7 mouse cellular contexts compared by ENCODE assay signal in genomic region chr17:87315021-87315531, GRCm38 (mm10). TPM values are rescaled to one million over a fixed set of nuclear protein-coding genes. Genes with fewer than 3 reads are reported as not detected.
DNase-seq lines count a peak whose midpoint lies in the region; ATAC-seq lines count a peak whose summit lies in the region.

No protein-coding gene starts in this region.

- H3K4me2 ChIP-seq in intestine, embryonic 16.5 days (ENCODE audit: low read depth, low read length) = no peak overlapping the region
- H3K4me2 ChIP-seq in midbrain, embryonic 11.5 days = no peak overlapping the region

- intact Hi-C loops in left cerebral cortex, postnatal 36 days (cut with DNase I) = loop anchor here (2.0 to 10.0 kb wide), 3 partner anchors 132 to 350 kb away; partner anchors contain the start of gene Calm2

- peak; percentile 89 to 93 for DNase-seq in adrenal gland, adult 18-20 months (ENCODE audit: low spot score in 2 of 2)
- DNase-seq in embryo, embryonic 11 days = peak; percentile 93
- peak; percentile 92 to 93 for DNase-seq in gastrocnemius, postnatal 4 days (ENCODE audit: low spot score in 2 of 2)
- peak; percentile 86 to 91 for DNase-seq in left cerebral cortex, postnatal 36 days (ENCODE audit: low spot score in 2 of 2)
- peak; percentile 99 for DNase-seq in midbrain, embryonic 11.5 days (ENCODE audit: low spot score, missing footprints)
- peak; percentile 97 for DNase-seq in right cerebral cortex, postnatal 4 days

- H3K36me3 ChIP-seq in intestine, embryonic 16.5 days (ENCODE audit: control insufficient read depth, insufficient read depth, low read length) = no peaks in the 10 kb centered on the region
- H3K36me3 ChIP-seq in midbrain, embryonic 11.5 days (ENCODE audit: control insufficient read depth, insufficient read depth, low read length) = no peaks in the 10 kb centered on the region

- H3K9ac ChIP-seq in intestine, embryonic 16.5 days (ENCODE audit: low read depth, low read length) = peak overlapping the region; percentile 14
- no peak overlapping the region for H3K9ac ChIP-seq in midbrain, embryonic 11.5 days (ENCODE audit: low read length)

- H3K4me1 ChIP-seq in intestine, embryonic 16.5 days (ENCODE audit: control insufficient read depth, insufficient read depth, low read length) = peaks cover 32% of the 10 kb centered on the region
- H3K4me1 ChIP-seq in midbrain, embryonic 11.5 days (ENCODE audit: control insufficient read depth, insufficient read depth, low read length) = peaks cover 3% of the 10 kb centered on the region; the same call in 1 of the 2 replicates

- no peaks in the 10 kb centered on the region for H3K9me3 ChIP-seq in intestine, embryonic 16.5 days (ENCODE audit: control insufficient read depth, low read length)
- no peaks in the 10 kb centered on the region for H3K9me3 ChIP-seq in midbrain, embryonic 11.5 days (ENCODE audit: control insufficient read depth, low read length)

- 8% methylated on average over 9 of the region's 9 CpGs for WGBS in intestine, embryonic 16.5 days
- 6% methylated on average over 9 of the region's 9 CpGs for WGBS in midbrain, embryonic 11.5 days

- no peaks in the 10 kb centered on the region for H3K27me3 ChIP-seq in intestine, embryonic 16.5 days (replicated peaks; ENCODE audit: control insufficient read depth, insufficient read depth, low read length)
- H3K27me3 ChIP-seq in midbrain, embryonic 11.5 days (ENCODE audit: control insufficient read depth, insufficient read depth, low read length) = no peaks in the 10 kb centered on the region

- no peak overlapping the region for H3K4me3 ChIP-seq in intestine, embryonic 16.5 days (ENCODE audit: low read length)
- no peak overlapping the region for H3K4me3 ChIP-seq in midbrain, embryonic 11.5 days (ENCODE audit: low read depth, low read length)

- peak; percentile 50 for ATAC-seq in intestine, embryonic 16.5 days
- ATAC-seq in midbrain, embryonic 11.5 days (ENCODE audit: low FRiP score) = peak; percentile 72

- no peak overlapping the region for H3K27ac ChIP-seq in intestine, embryonic 16.5 days (ENCODE audit: low read length)
- H3K27ac ChIP-seq in midbrain, embryonic 11.5 days (ENCODE audit: low read depth, low read length) = no peak overlapping the region

RNA-seq across cellular contexts. Expression of gene Ttc7, which starts 32.4 kb away (rescaled TPM):
- 10 to 100 TPM; 15.2 to 16.0 TPM for total RNA-seq in adrenal gland, adult 18-20 months (2021)
- 10 to 100 TPM; 13.3 to 16.2 TPM for total RNA-seq in gastrocnemius, postnatal 4 days (2021)
- polyA plus RNA-seq in intestine, embryonic 16.5 days (2015; fragmentation: Nextera tagmentation; extraction: Ambion mirVana) = 21.7 and 27.1 TPM in 2 replicates
- total RNA-seq in left cerebral cortex, postnatal 36 days (2021) = 10 to 100 TPM; 13.1 to 14.7 TPM
- polyA plus RNA-seq in midbrain, embryonic 11.5 days (2014; fragmentation: Nextera tagmentation; extraction: Ambion mirVana) = 3.0 and 3.1 TPM in 2 replicates

RNA-seq across cellular contexts. Expression of gene Mcfd2, which starts 49.3 kb away (rescaled TPM):
- total RNA-seq in adrenal gland, adult 18-20 months (2021) = 100 to 1,000 TPM; 190 to 305 TPM
- total RNA-seq in gastrocnemius, postnatal 4 days (2021) = 10 to 100 TPM; 33.6 to 39.3 TPM
- polyA plus RNA-seq in intestine, embryonic 16.5 days (2015; fragmentation: Nextera tagmentation; extraction: Ambion mirVana) = 150 and 184 TPM in 2 replicates
- total RNA-seq in left cerebral cortex, postnatal 36 days (2021) = 10 to 100 TPM; 50.3 to 55.8 TPM
- 72.9 and 75.0 TPM in 2 replicates for polyA plus RNA-seq in midbrain, embryonic 11.5 days (2014; fragmentation: Nextera tagmentation; extraction: Ambion mirVana)
